Mouse (Mus musculus): ENCODE measurements around the gene Ccng1. TPM values are rescaled to one million over a fixed set of nuclear protein-coding genes. Genes with fewer than 3 reads are reported as not detected.

The Ccng1 gene
- 5.4 and 6.1 TPM in 2 replicates for polyA plus RNA-seq (2012; rRNA removed)

DNA sequence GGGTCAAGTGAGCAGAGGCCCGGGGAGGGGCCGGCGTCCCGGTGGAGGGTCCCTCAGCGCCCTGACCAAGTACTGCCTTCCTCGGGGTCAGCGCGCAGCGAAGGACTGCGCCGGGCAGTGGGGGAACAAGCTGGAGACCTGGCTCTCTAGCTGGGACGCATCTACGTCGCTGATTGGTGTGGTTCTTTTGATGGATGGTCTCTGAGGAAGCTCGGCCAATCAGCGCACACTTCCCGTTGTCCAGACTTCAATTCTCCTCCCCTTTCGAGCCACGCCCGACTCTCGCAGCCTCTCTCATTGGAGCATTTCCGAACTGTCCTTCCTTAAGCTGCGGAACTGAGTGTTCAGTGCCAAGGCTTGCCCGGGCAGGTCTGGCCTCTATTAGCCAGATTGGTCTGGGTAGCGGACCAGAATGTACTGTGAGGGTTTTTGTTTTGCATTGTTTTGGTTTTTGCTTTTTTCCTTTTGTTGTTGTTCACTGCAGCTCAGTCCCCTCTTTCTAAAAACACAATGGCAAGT lies at the start of gene Ccng1:
Gene Ccng1, minus strand, starts transcription at position 203 of the 519 bp plus-strand sequence.
- TF ChIP-seq CTCF (IDR thresholded peaks at IDR 0.05; ENCODE audit: extremely low read depth, insufficient read length, insufficient replicate concordance, low read depth, low read length) (no peak), POLR2A (IDR thresholded peaks at IDR 0.05; ENCODE audit: low read depth, low read length) (peak; percentile 67)
- under 1% methylated on average over 25 of the region's 25 CpGs for WGBS
- H3K27ac ChIP-seq (ENCODE audit: insufficient read depth, low read depth, low read length) = 0 out of 2 replicates have a peak within 1 kb of the TSS, but pooled peaks have one; percentile 17

DNA sequence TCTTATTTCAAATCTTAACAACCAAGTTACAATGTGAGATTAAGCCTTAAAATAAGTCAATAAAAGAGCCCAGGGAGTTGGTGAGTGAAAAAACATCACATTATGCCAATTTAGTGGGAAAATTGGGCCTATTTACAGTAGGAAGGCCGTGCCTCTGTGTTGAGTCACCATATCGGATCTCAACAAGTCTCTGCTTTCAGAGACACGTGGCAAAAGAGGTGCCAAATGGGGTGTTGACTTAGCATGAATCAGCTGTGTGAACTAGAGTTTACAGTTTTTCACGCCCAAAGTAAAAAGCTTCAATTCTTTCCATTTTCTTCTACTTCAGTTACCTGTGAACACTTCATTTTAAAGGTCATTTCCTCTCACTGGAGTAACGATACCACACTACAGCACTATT lies 35.2 kb upstream of the Ccng1 start:
- Histone ChIP-seq H3K4me1 (ENCODE audit: control insufficient read depth, insufficient read depth, insufficient read length, low read length) (no peaks in the 10 kb centered on the region), H3K4me3 (ENCODE audit: low read depth, low read length) (no peak overlapping the region), H3K27me3 (ENCODE audit: control insufficient read depth, insufficient read depth, low read length) (no peaks in the 10 kb centered on the region), H3K27ac (ENCODE audit: insufficient read depth, low read depth, low read length) (no peak overlapping the region), H3K36me3 (ENCODE audit: control insufficient read depth, insufficient read depth, low read length) (no peaks in the 10 kb centered on the region)
- WGBS = 50% methylated on average over 5 of the region's 5 CpGs
- TF ChIP-seq CTCF (IDR thresholded peaks at IDR 0.05; ENCODE audit: extremely low read depth, insufficient read length, insufficient replicate concordance, low read depth, low read length) (no peak), POLR2A (IDR thresholded peaks at IDR 0.05; ENCODE audit: low read depth, low read length) (no peak)

More for the DNA sequence above, at the start of gene Ccng1:
- no peaks in the 10 kb centered on the region for H3K27me3 ChIP-seq (ENCODE audit: control insufficient read depth, insufficient read depth, low read length)
- H3K4me3 ChIP-seq (ENCODE audit: low read depth, low read length) = peak within 1 kb of the TSS; percentile 83
- H3K36me3 ChIP-seq (ENCODE audit: control insufficient read depth, insufficient read depth, low read length) = peaks cover 12% of the 10 kb centered on the region
- H3K4me1 ChIP-seq (ENCODE audit: control insufficient read depth, insufficient read depth, insufficient read length, low read length) = peaks cover 3% of the 10 kb centered on the region; the same call in 1 of the 2 replicates

- Histone ChIP-seq H3K4me3 (ENCODE audit: low read depth, low read length) (no peak overlapping the region), H3K27ac (ENCODE audit: insufficient read depth, low read depth, low read length) (no peak overlapping the region), H3K36me3 (ENCODE audit: control insufficient read depth, insufficient read depth, low read length) (no peaks in the 10 kb centered on the region), H3K4me1 (ENCODE audit: control insufficient read depth, insufficient read depth, insufficient read length, low read length) (no peaks in the 10 kb centered on the region), H3K27me3 (ENCODE audit: control insufficient read depth, insufficient read depth, low read length) (no peaks in the 10 kb centered on the region)
- TF ChIP-seq POLR2A (IDR thresholded peaks at IDR 0.05; ENCODE audit: low read depth, low read length) = no peak
- no peak for TF ChIP-seq CTCF (IDR thresholded peaks at IDR 0.05; ENCODE audit: extremely low read depth, insufficient read length, insufficient replicate concordance, low read depth, low read length)
- 74% methylated on average over 4 of the region's 4 CpGs for WGBS
Measured at GRCm38 (mm10) chr11:40789701-40790100, 34.6 kb upstream of the Ccng1 start.

- Histone ChIP-seq H3K4me3 (ENCODE audit: low read depth, low read length) (no peak overlapping the region), H3K27me3 (ENCODE audit: control insufficient read depth, insufficient read depth, low read length) (no peaks in the 10 kb centered on the region), H3K4me1 (ENCODE audit: control insufficient read depth, insufficient read depth, insufficient read length, low read length) (no peaks in the 10 kb centered on the region), H3K27ac (ENCODE audit: insufficient read depth, low read depth, low read length) (no peak overlapping the region), H3K36me3 (ENCODE audit: control insufficient read depth, insufficient read depth, low read length) (no peaks in the 10 kb centered on the region)
- WGBS = 71% methylated on average over 2 of the region's 2 CpGs
- TF ChIP-seq CTCF (IDR thresholded peaks at IDR 0.05; ENCODE audit: extremely low read depth, insufficient read length, insufficient replicate concordance, low read depth, low read length) = no peak
- no peak for TF ChIP-seq POLR2A (IDR thresholded peaks at IDR 0.05; ENCODE audit: low read depth, low read length)
Measured at GRCm38 (mm10) chr11:40786900-40787299, 31.8 kb upstream of the Ccng1 start.

- Histone ChIP-seq H3K36me3 (ENCODE audit: control insufficient read depth, insufficient read depth, low read length) (no peaks in the 10 kb centered on the region), H3K27ac (ENCODE audit: insufficient read depth, low read depth, low read length) (no peak overlapping the region), H3K27me3 (ENCODE audit: control insufficient read depth, insufficient read depth, low read length) (no peaks in the 10 kb centered on the region), H3K4me3 (ENCODE audit: low read depth, low read length) (no peak overlapping the region), H3K4me1 (ENCODE audit: control insufficient read depth, insufficient read depth, insufficient read length, low read length) (no peaks in the 10 kb centered on the region)
- TF ChIP-seq CTCF (IDR thresholded peaks at IDR 0.05; ENCODE audit: extremely low read depth, insufficient read length, insufficient replicate concordance, low read depth, low read length) (no peak), POLR2A (IDR thresholded peaks at IDR 0.05; ENCODE audit: low read depth, low read length) (no peak)
- 83% methylated on average over 8 of the region's 8 CpGs for WGBS
Measured at GRCm38 (mm10) chr11:40784326-40784725, 29.2 kb upstream of the Ccng1 start.

DNA sequence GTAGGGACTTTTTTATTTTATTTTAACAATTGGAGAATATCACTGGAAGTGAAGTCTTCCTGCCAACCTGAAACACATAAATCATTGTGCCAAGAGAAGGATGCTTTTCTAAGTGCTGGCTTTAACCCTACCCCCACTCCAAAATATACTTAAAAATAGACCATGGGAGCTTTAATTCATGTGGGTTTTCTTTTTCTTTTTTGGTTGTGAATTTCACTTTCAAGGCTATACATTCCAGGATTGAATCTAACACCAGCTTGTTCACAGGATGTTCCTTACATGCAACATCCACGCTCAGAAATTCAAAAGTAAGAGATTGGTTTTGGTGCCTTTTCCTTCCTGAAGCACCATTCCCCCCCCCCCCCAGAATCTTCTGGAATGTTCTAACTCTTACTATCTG lies 28.2 kb upstream of the Ccng1 start:
- Histone ChIP-seq H3K27me3 (ENCODE audit: control insufficient read depth, insufficient read depth, low read length) (no peaks in the 10 kb centered on the region), H3K4me1 (ENCODE audit: control insufficient read depth, insufficient read depth, insufficient read length, low read length) (no peaks in the 10 kb centered on the region), H3K36me3 (ENCODE audit: control insufficient read depth, insufficient read depth, low read length) (no peaks in the 10 kb centered on the region), H3K27ac (ENCODE audit: insufficient read depth, low read depth, low read length) (no peak overlapping the region), H3K4me3 (ENCODE audit: low read depth, low read length) (no peak overlapping the region)
- TF ChIP-seq CTCF (IDR thresholded peaks at IDR 0.05; ENCODE audit: extremely low read depth, insufficient read length, insufficient replicate concordance, low read depth, low read length) (no peak), POLR2A (IDR thresholded peaks at IDR 0.05; ENCODE audit: low read depth, low read length) (no peak)
- WGBS = 85% methylated on average over 1 of the region's 1 CpGs

DNA sequence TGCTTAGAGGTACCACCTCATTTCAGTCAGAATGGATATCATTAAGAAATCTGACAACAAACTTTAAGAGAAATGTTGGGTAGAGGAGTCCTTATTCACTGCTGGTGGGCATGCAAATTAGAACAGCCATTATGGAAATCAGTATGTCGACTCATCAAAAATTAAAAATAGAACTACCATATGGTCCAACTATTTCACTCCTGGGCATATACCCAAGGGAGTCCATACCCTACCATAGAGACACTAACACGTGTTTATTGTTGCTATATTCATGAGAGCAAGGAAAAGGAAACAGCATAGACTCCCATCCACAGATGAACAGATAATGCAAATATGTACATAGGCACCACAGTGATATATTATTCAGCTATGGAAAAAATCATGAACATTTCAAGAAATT lies 26.7 kb upstream of the Ccng1 start:
- TF ChIP-seq POLR2A (IDR thresholded peaks at IDR 0.05; ENCODE audit: low read depth, low read length) (no peak), CTCF (IDR thresholded peaks at IDR 0.05; ENCODE audit: extremely low read depth, insufficient read length, insufficient replicate concordance, low read depth, low read length) (no peak)
- Histone ChIP-seq H3K27ac (ENCODE audit: insufficient read depth, low read depth, low read length) (no peak overlapping the region), H3K4me3 (ENCODE audit: low read depth, low read length) (no peak overlapping the region), H3K36me3 (ENCODE audit: control insufficient read depth, insufficient read depth, low read length) (no peaks in the 10 kb centered on the region), H3K4me1 (ENCODE audit: control insufficient read depth, insufficient read depth, insufficient read length, low read length) (no peaks in the 10 kb centered on the region), H3K27me3 (ENCODE audit: control insufficient read depth, insufficient read depth, low read length) (no peaks in the 10 kb centered on the region)
- WGBS = 65% methylated on average over 2 of the region's 2 CpGs

Data from small intestine, adult 2 months (tissue).